Mouse (Mus musculus) kidney, postnatal 10 days (tissue): ENCODE measurements around the gene 4933414I15Rik.

Source experiments
- DNase-seq: peaks from one replicate; pipeline ENCODE4 v3.0.0; 2021; ENCODE audit warnings: mixed read lengths

Gene 4933414I15Rik

DNA sequence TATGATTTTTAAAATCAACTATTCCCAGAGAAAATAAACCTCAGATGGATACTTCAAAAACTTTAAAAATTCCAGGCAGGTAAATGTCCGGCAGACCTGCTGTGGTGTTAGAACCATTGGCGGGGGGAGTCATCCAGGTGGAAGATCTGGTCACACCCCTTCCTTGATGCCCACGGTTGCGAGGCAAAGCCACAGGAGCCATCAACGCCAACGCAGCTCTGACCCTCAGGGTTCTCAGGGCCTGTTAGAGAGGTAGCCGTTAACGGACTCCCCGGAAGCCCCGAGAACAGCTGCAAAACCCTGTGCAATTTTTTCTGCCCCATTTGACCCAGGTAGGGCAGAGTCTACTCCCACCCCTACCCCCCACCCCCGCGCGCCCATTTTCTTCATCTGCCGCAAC is at the start of gene 4933414I15Rik:
4933414I15Rik (minus strand) TSS at position 260 of the 400 bp plus-strand sequence.
- DNase-seq, result no peak

DNA sequence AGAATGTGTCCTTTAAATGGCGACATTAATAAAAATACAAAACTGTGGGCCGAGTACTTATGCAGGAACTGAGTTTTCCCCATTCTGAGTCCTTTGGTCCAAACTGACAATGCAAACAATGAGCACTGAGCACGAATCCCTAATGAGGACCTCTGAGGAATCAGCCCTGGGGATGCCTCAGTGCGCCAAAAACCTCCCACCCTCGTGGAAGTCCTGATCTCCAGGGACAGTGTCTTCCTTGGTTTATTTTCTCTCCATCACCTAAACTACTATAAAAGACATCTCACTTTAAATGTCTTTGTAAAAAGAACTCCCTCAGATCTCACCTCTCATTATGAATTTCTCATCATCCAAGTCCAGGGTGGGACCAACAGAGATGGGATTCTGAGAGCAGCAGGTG is 38.1 kb upstream of the 4933414I15Rik start, which contains the start of gene Olfr1377:
Olfr1377 (plus strand) TSS at position 301 of the 400 bp plus-strand sequence.
- no peak for DNase-seq

DNA sequence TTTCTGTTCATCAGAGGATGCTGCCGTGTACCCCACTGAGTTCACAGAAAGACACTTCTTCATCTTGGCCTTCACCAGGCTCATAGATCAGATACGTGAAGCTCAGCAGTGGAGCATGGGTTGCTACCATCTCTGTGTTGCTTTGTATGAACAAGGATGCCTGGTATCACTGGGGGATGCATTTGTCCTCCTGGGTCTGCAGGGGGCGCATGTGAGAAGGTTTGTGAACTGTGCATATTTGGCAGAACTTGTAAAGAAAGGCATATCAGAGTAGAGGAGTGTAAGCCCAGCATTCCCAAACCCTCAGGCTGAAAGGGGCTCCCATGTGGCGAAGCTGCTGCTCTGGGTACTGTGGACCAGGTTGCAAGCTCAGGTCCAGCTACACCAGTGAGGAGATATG is 33.7 kb upstream of the 4933414I15Rik start:
- no peak for DNase-seq

DNA sequence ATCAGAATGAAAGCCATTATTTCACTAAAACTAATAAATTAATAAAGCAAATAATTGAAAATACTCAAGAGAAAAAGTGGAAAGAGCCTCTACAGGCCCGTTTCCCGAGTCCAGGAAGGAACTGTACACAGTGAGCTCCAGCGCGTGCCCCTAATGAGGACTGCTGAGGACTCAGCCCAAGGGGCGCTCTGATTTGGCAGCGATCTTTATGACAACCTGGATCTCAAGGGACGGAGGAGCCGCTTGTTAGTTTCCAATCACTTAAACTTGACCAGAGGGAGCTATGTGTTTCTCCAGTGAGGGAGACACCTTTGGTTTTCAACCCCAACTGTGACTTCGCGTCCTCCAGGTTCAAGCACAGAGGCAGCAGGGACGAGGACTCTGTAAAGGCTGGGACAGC is 22.7 kb upstream of the 4933414I15Rik start, which contains the start of gene Olfr1378:
Olfr1378 (plus strand) TSS at position 301 of the 400 bp plus-strand sequence.
- no peak for DNase-seq

DNA sequence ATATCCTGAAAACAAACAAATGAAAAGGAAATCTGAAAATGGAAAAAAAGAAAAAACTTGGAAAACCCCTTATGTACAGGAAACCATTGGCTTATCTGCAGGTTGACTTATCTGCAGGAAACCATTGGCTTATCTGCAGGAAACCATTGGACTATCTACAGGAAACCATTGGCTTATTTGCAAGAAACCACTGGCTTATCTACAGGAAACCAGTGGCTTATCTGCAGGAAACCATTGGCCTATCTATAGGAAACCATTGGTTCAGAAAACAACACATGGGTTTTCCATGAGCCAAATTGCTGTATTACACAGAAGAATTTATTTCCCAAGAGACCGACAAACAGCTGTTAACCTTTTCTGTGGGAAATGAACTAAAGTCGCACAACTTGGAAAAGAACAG is 21.3 kb upstream of the 4933414I15Rik start:
- no peak for DNase-seq

DNA sequence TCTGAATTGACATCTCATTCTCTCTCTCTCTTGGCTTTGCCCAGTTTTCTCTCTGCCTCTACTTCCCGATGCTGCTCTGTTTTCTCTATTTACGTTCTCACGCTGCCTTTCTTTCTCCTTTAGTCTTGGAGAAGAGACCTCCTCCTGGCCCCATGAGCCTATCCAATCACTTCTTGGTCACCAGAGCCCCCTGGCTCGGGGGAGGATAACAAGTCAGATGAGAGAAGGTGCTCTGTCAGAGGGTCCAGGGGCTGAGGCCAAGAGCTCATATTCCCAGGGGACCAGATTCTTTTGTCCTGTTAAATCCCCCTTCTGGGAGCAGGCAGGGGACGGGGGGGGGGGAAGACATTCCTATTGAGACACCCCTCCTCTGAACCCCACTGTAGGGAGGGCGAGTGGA is 10.1 kb upstream of the 4933414I15Rik start, which contains the start of gene Prop1:
Prop1 (minus strand) TSS at position 101 of the 400 bp plus-strand sequence.
- no peak for DNase-seq

DNA sequence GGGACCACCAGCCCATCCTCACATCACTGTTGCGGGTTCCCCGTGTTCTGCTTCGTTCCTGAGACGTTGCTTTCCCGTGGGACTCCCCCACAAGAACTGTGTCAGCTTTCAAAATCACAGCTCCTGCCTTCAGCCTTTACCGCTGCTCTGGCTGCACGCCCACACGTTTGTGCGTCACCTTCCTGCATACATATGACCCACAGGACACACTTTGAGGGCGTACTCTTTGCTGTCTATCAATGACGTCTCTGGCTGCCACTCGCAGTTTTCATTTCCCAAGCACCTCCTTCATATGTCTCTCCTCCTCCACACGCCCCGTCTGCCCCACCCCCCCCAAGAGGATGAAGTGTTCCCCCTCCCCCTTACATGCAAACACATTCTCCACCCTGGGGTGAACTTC is 8.7 kb upstream of the 4933414I15Rik start:
- peak; percentile 39 for DNase-seq

DNA sequence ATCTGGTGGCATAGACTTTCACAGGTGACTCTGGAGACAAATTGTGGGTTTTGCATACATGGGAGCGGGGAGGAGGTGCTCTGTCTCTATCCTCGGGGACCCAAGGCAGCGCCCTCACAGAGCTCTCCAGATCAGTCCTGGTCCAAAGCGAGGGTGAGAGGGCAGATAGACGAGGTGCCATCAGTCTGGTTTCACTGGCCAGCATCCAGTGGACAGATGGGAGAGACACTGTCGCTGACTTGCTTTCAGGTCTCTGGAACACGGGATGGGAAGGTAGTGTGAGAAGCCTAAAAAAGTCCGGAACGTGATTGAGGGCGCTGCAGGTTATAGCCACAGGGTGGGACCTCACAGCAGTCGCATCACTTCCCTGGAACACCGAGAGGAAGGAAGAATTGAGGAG is 1.2 kb downstream of the 4933414I15Rik start:
- DNase-seq, result no peak

DNA sequence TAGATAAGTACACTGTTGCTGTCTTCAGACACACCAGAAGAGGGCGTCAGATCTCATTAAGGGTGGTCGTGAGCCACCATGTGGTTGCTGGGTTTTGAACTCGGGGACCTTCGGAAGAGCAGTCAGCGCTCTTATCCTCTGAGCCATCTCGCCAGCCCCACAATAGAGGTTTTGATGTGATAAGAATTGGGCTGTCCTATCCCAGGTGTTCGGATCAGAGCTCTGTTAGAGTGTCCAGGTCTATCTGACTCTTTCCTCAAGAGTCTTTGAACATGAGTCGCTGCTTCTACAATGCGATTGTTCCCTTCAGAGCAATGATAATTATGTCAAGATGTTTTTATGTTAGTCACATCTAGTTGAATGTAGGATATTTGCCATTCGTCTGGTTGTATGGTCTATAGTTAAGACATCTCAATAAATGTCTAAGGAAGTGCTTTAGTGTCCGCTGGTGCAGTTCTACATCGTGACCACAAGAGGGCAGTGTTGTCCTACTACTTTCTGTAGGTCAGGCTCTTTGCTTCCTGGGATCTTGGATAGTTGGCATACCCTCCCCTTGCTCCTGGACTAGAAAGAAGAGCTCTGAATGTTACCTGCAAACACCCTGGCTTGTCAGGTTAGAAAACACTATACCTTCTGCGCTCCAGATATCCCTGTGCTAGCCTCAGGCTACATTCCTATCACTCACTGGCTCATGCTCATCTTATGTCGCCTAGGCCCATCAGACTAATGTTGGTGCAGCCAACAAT is 3.8 kb downstream of the 4933414I15Rik start:
- peak; percentile 52 for DNase-seq

DNA sequence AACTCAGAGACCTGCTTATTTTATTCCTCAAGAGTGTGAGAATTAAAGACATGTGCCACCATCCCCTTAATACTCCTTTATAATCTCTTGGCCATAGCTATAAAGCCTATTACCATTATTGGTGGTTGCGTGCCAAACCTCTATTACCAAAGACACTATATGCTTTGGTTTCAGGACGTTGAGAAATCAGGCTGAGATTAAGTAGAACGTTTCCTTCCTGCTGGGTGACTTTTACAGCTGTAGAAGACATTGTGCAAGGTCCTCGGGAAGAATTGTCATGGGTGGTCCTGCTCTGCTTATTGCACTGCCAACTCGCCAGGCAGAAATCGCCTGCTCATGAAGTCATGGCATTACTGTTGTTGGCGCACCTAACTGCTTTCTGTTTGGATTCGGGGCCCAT is 5.1 kb downstream of the 4933414I15Rik start:
- DNase-seq, result no peak

DNA sequence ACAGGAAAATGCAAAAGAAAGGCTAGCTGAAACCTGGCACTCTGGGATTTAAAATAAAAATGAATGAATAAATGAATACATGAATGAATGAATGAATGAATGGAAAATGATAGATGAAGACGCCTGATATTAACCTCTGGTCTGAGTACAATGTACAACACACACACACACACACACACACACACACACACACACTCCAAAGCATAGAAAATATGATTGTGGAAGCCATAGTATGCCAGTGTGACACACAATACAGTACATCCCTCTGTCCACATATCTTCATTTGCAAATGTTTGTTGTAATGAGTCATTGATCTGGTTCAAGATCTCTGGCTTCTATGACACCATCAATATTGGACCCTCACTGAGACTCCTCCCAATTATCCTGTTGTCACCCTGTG is 11.5 kb downstream of the 4933414I15Rik start:
- no peak for DNase-seq

DNA sequence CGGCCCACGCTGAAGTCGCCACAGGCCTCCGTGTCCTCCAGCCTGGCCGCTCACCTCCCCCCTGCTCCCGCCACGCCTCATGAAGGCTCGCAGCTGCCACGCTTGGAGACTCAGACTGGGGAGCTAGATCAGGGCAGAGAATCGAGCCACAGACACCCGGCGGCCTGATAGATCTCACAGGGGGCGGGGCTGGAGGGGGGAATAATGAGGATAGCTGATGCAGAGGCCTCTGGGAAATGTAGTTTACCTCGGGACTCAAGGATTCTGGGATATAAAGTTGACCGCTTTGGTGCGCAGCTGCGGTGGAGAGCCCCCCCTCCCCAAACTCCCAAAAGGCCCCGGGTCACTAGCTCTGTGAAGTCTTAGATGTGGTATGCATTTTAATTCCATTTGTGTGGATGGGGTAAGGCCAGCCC is 12.1 kb downstream of the 4933414I15Rik start, which contains the start of gene Zfp354b:
Zfp354b (minus strand) TSS at position 183 of the 416 bp plus-strand sequence.
- DNase-seq, result peak; percentile 91

DNA sequence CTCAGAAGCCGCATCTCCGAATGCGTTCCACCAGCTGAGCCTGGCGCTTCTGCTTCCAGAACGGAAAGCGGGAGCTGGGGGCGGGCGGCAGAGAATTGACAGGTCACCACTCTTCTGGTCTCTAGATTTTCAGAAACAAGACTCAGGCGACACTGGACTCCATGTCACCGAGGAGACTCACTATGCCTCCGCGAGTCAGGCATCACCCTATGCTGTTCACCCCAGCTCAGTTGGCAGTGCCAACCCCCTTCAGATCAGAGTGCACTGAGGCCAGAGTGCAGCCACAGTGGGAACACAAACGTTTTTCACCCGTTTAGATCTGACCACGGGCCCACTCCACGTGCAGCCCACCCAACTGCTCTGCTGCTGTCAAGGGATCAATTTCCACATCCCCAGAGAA is 12.5 kb downstream of the 4933414I15Rik start:
- no peak for DNase-seq

DNA sequence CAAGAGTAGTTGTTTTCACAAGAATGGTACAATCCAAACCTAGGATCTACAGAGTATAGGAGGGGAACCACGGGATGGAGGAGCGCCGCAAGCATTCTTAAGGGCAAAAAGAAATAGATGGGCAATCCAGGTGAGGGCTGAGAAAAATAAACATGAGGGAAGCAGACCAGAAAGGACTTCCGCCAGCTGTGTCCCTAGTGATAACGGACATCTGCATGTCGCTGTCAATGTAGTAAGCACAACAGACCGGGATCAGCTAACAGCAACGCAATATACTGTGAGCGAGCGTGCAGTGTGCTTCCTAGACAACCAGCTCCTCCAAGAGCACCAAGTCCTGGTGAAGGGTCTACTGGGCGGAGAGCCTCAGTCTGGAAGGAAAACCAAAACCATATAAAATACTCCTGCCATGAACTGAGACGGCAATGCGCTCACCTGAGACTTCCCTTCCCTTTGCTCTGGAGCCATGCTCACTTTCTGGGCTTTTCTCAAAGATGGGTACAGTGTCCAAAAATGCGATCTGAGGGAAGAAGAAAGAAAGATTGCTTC is 13.0 kb downstream of the 4933414I15Rik start:
- DNase-seq, result no peak

DNA sequence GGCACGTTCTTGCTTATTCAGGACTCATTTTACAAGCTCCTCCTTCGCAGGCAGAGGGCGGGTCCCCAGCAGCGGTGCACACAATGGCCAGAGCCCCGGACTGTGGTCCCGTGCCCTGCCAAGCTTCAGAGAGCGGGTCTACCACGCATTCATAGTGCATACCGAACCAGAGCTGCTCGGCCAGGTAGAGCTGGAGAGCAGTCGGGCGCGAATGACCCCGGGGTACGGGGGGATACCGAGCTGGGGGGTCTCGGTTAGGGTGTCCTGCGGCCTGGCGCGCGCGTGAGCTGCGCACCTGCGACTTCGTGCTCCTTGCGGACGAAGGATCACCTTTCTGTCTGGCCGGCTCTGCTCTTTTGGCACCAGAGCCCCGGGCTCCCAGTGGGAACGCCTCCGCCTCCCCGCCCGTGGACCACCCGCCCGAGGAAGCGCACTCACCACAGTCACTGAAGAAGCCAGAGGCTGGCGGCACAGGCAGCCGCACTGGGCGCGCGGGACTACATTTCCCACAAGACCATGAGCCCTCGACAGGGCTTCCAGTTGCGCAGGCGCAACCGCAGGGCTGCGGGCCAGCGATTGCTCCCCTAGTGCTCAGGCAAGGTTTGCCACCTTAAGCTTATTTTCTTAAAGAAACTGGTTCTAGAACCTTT is 27.8 kb downstream of the 4933414I15Rik start, which contains the start of gene Zfp2:
Zfp2 (minus strand) TSS at position 495 of the 650 bp plus-strand sequence.
- peak; percentile 95 for DNase-seq

DNA sequence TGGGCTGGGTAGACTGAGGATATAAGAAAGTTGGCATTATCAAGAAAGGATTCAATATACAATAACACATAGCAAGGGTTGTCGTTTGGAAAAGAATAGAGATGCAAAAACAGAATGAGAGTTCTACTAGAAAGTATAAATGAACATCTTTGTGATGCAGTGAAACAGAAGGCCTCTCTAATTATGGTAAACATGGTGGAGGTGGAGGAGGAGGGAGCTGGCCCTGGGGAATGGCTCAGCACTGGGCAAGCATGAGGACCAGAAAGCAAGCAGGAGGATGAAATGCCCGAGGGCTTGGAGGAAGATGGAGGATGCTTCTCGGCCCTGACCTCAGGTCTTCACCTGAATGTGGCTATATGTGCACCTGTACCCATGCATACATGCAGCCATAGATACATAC is 29.1 kb downstream of the 4933414I15Rik start:
- no peak for DNase-seq

DNA sequence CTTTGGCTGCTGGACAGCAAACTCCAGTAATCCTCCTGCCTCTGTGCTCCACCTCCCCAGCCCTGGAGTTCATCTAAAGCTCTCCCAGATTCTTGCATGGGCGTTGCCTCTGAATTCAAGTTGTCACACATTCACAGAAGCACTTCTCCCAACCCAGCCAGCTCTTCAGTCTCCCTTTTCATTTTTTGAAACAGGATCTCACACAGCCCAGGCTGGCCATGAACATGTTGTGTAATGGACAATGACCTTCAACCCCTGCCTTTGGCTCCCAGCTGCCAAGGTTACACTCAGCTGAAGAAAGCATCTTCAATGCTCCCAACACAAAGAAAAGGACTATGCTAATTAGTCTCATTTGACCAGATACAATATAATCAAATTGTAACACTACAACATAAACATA is 30.3 kb downstream of the 4933414I15Rik start:
- DNase-seq, result no peak

DNA sequence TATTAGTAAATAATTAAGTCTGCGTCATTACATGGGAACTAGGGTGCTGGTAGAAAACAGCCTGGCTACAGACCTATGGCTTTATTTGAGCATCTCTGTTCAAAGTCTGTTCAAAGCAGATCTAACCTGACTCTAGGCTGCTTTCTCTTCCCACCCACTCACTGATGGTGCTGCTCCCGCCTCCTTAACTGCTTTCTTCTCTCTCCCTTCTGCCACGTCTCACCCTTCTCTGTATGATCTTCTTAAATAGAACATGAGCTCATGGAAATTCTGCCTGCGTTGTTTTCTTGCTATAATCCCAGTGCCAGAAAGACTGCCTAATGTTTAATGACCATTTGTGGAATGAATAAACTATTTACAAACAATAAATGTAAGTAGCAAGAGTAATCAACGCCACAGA is 35.4 kb downstream of the 4933414I15Rik start:
- no peak for DNase-seq

DNA sequence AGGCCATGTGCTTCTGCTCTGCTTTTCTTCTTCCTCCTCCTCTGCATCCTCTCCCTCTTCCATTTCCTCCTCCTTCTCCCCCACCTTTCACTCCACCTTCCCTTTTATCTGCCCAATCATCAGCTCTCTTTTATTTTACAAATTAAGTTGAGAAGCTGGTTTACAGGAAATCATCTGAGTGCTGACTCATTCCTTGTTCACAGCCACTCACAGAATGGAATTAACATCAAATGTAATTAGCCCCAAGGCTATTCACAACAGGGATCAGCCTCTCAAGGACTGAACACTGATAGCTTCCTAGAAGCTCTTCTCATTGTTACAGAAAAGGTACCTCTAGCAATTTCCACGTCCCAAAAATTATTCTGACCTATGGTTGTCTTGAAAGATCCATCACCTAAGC is 46.2 kb downstream of the 4933414I15Rik start:
- DNase-seq, result no peak

DNA sequence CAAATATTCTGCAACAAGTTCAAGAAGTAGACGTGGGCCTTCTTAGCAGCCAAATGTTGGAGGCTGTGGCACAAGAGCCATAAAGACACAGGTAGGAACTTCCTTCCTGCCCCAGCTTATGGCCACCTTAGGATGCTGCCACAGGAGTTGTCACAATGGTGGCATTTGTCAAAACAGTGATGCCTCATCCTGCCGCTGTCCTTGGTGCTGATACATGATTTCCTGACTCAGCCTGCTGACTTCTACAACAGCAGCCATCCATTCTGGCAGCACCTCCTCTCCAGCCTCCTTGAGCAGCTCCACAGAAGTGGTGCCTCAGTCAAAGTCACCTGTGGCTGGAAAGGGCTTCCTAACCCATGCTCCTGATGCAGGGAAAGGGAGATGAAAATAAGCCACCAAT is 51.1 kb downstream of the 4933414I15Rik start:
- DNase-seq, result peak; percentile 10
